22 mouse cellular contexts compared by ENCODE assay signal in the genomic region with DNA sequence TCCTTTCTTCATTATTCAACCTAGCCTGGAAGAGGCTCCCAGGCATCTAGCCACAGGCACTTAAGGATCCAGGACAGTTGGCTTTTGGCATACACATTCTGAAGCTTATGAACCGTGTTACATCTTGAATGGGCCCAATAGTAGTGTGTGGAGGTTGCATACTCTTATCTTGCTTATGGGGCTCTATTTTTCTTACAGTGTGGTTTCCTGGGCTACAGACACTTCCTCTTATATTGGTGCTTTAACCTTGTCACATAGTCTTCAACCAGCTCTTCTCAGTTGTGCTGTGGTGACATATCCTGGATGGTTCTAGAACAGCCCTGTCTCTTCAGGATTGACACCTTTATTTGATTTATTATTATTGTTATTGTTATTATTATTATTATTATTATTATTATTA.
DNase-seq lines count a peak whose midpoint lies in the region; ATAC-seq and TF ChIP-seq lines count a peak whose summit lies in the region.
"Had no signal": no experiment of that assay in that cellular context is flagged by ENCODE, and none has a peak within 500 bp of the region (broad histone marks: within the 10 kb centered on the region; RNA-seq: fewer than 3 reads in every experiment).

No protein-coding gene starts in this region.

- no peak overlapping the region for H3K4me3 ChIP-seq in midbrain, embryonic 11.5 days (ENCODE audit: low read depth, low read length)
- no peak overlapping the region for H3K4me3 ChIP-seq in midbrain, embryonic 16.5 days (ENCODE audit: low read depth, low read length)
- no peak overlapping the region for H3K4me3 ChIP-seq in MEL (ENCODE audit: control insufficient read depth in 1 of 2, insufficient read depth in 1 of 2, low read depth in 2 of 2, low read length in 2 of 2)
- H3K4me3 ChIP-seq: embryonic facial prominence, embryonic 13.5 days; forebrain, embryonic 12.5 days; heart, embryonic 13.5 days; hindbrain, embryonic 13.5 days had no signal

- no peak for TF ChIP-seq RAD21 in MEL (IDR thresholded peaks at IDR 0.05; ENCODE audit: low read depth, low read length)

- peak; percentile 59 for DNase-seq in midbrain, embryonic 11.5 days (ENCODE audit: low spot score, missing footprints)
- peak; percentile 83 for DNase-seq in MEL (ENCODE audit: low read depth, low spot score)
- DNase-seq in urinary bladder, postnatal 36 days (ENCODE audit: low spot score in 2 of 2), result no peak
- DNase-seq in kidney, postnatal 14 days, result no peak
- no peak for DNase-seq in frontal cortex, postnatal 14 days (ENCODE audit: low spot score in 2 of 2)
- DNase-seq: adrenal gland, postnatal 10 days; B cell, adult 2 months; cerebellum, adult 11 months; cerebellum, adult 8-10 months; cerebellum, postnatal 14 days; gastrocnemius, postnatal 14 days; heart, adult 11 months; heart, postnatal 4 days had no signal

- 95% methylated on average over 1 of the region's 1 CpGs for WGBS in midbrain, embryonic 11.5 days
- 93% methylated on average over 1 of the region's 1 CpGs for WGBS in midbrain, embryonic 16.5 days

- no peaks in the 10 kb centered on the region for H3K27me3 ChIP-seq in midbrain, embryonic 11.5 days (ENCODE audit: control insufficient read depth, insufficient read depth, low read length)
- H3K27me3 ChIP-seq in midbrain, embryonic 16.5 days (ENCODE audit: control insufficient read depth, insufficient read depth, low read depth, low read length), result no peaks in the 10 kb centered on the region
- H3K27me3 ChIP-seq in MEL (ENCODE audit: control insufficient read depth in 1 of 2, insufficient read depth in 2 of 2, low read length in 2 of 2), result no peaks in the 10 kb centered on the region
- H3K27me3 ChIP-seq: embryonic facial prominence, embryonic 13.5 days; forebrain, embryonic 12.5 days; heart, embryonic 13.5 days; hindbrain, embryonic 13.5 days had no signal

- H3K79me2 ChIP-seq in MEL (ENCODE audit: control insufficient read depth, insufficient read depth, low read length, poor library complexity), result no peaks in the 10 kb centered on the region

- H3K27ac ChIP-seq in midbrain, embryonic 11.5 days (ENCODE audit: low read depth, low read length), result no peak overlapping the region
- H3K27ac ChIP-seq in midbrain, embryonic 16.5 days (ENCODE audit: low read length), result no peak overlapping the region
- no peak overlapping the region; the same call in 1 of the 2 replicates for H3K27ac ChIP-seq in MEL (ENCODE audit: control insufficient read depth, low read depth, low read length)
- H3K27ac ChIP-seq: embryonic facial prominence, embryonic 13.5 days; forebrain, embryonic 12.5 days; heart, embryonic 13.5 days; hindbrain, embryonic 13.5 days; hindbrain, postnatal 0 days had no signal

- no peak for TF ChIP-seq CTCF in MEL (IDR thresholded peaks at IDR 0.05 in 2 of 3, conservative IDR thresholded peaks at IDR 0.05 in 1 of 3; ENCODE audit: control insufficient read depth in 1 of 3, insufficient read depth in 1 of 3, low read depth in 2 of 3, low read length in 3 of 3, poor library complexity in 1 of 3, severe bottlenecking in 1 of 3)

- H3K9me3 ChIP-seq in midbrain, embryonic 11.5 days (ENCODE audit: control insufficient read depth, low read length), result no peaks in the 10 kb centered on the region
- no peaks in the 10 kb centered on the region for H3K9me3 ChIP-seq in midbrain, embryonic 16.5 days (replicated peaks; ENCODE audit: control insufficient read depth, low read length, poor library complexity, severe bottlenecking)
- no peaks in the 10 kb centered on the region for H3K9me3 ChIP-seq in MEL (replicated peaks; ENCODE audit: insufficient read depth, low read length)
- H3K9me3 ChIP-seq: embryonic facial prominence, embryonic 13.5 days; forebrain, embryonic 12.5 days; heart, embryonic 13.5 days; hindbrain, embryonic 13.5 days had no signal

- no peak for TF ChIP-seq POLR2A in MEL (IDR thresholded peaks at IDR 0.05; ENCODE audit: control insufficient read depth in 1 of 2, insufficient read depth in 1 of 2, low read depth in 1 of 2, low read length in 2 of 2, poor library complexity in 1 of 2)

- TF ChIP-seq EP300 in MEL (IDR thresholded peaks at IDR 0.05; ENCODE audit: low read depth in 1 of 2, low read length in 2 of 2), result peak; percentile 46 to 76; a peak in 3 of 4 replicates

- ATAC-seq in midbrain, embryonic 11.5 days (ENCODE audit: low FRiP score), result no peak
- no peak for ATAC-seq in midbrain, embryonic 16.5 days
- ATAC-seq in granulocyte monocyte progenitor cell, adult 5-6 weeks (replicated peaks; ENCODE audit: poor library complexity, severe bottlenecking), result peak; percentile 68
- peak; percentile 86 for ATAC-seq in megakaryocyte progenitor cell, adult 5-6 weeks (replicated peaks; ENCODE audit: poor library complexity)
- ATAC-seq: forebrain, embryonic 16.5 days; hindbrain, postnatal 0 days had no signal

- 0 out of 2 replicates have a peak, but pooled peaks cover 2% of the 10 kb centered on the region for H3K4me1 ChIP-seq in midbrain, embryonic 11.5 days (ENCODE audit: control insufficient read depth, insufficient read depth, low read length)
- H3K4me1 ChIP-seq in midbrain, embryonic 16.5 days (ENCODE audit: control insufficient read depth, insufficient read depth, low read length), result peaks cover 10% of the 10 kb centered on the region; the same call in 1 of the 2 replicates
- peaks cover 0 to 9% of the 10 kb centered on the region in 2 experiments; a peak in 2 of 4 replicates for H3K4me1 ChIP-seq in MEL (ENCODE audit: control insufficient read depth in 1 of 2, insufficient read depth in 2 of 2, low read length in 2 of 2)

- H3K36me3 ChIP-seq in midbrain, embryonic 11.5 days (ENCODE audit: control insufficient read depth, insufficient read depth, low read length), result no peaks in the 10 kb centered on the region
- 0 out of 2 replicates have a peak, but pooled peaks cover 2% of the 10 kb centered on the region for H3K36me3 ChIP-seq in midbrain, embryonic 16.5 days (ENCODE audit: control insufficient read depth, insufficient read depth, low read length)
- peaks cover 0 to 13% of the 10 kb centered on the region in 2 experiments for H3K36me3 ChIP-seq in MEL (ENCODE audit: control insufficient read depth in 1 of 2, insufficient read depth in 2 of 2, low read length in 2 of 2)
- H3K36me3 ChIP-seq: forebrain, embryonic 12.5 days; hindbrain, embryonic 13.5 days had no signal

- H3K4me2 ChIP-seq in midbrain, embryonic 11.5 days, result no peak overlapping the region
- no peak overlapping the region for H3K4me2 ChIP-seq in midbrain, embryonic 16.5 days (ENCODE audit: low read length)
- H3K4me2 ChIP-seq: embryonic facial prominence, embryonic 13.5 days; forebrain, embryonic 12.5 days; heart, embryonic 13.5 days; hindbrain, embryonic 13.5 days had no signal

- no peak overlapping the region for H3K9ac ChIP-seq in midbrain, embryonic 11.5 days (ENCODE audit: low read length)
- no peak overlapping the region for H3K9ac ChIP-seq in midbrain, embryonic 16.5 days (ENCODE audit: low read depth, low read length)
- H3K9ac ChIP-seq in MEL (ENCODE audit: control insufficient read depth, low read depth, low read length, poor library complexity, severe bottlenecking), result no peak overlapping the region
- H3K9ac ChIP-seq: embryonic facial prominence, embryonic 13.5 days; forebrain, embryonic 12.5 days; heart, embryonic 13.5 days; hindbrain, embryonic 13.5 days had no signal

TF ChIP-seq in MEL, 35 proteins besides CTCF, POLR2A, EP300 and RAD21:
- TF ChIP-seq MXI1 (IDR thresholded peaks at IDR 0.05; ENCODE audit: low read depth, low read length), result no peak
- TF ChIP-seq ETS1 (IDR thresholded peaks at IDR 0.05; ENCODE audit: low read depth, low read length), result peak; percentile 20; the same call in 1 of the 2 replicates
- TF ChIP-seq MAZ (IDR thresholded peaks at IDR 0.05; ENCODE audit: low read depth, low read length), result no peak
- peak; percentile 75 for TF ChIP-seq GATA1 (IDR thresholded peaks at IDR 0.05; ENCODE audit: low read depth, low read length)
- no peak for TF ChIP-seq SMC3 (IDR thresholded peaks at IDR 0.05; ENCODE audit: low read depth, low read length)
- TF ChIP-seq ZKSCAN1 (IDR thresholded peaks at IDR 0.05; ENCODE audit: low read depth, low read length), result no peak

Comparison
In these comparisons a context has a peak if more than half of its experiments do, and no peak if none do; other contexts are left out.
1. ATAC-seq: peak in granulocyte monocyte progenitor cell, adult 5-6 weeks (single experiment) and megakaryocyte progenitor cell, adult 5-6 weeks (single experiment); none in midbrain, embryonic 11.5 days (single experiment) and midbrain, embryonic 16.5 days (single experiment).
2. DNase-seq: peak in midbrain, embryonic 11.5 days (single experiment) and MEL (single experiment); none in urinary bladder, postnatal 36 days (0 of 2), kidney, postnatal 14 days (single experiment) and frontal cortex, postnatal 14 days (0 of 2).